Mouse (Mus musculus) bone marrow macrophage, adult 2 months (primary cell): Measurements from ENCODE around the gene Nt5m. TPM values are rescaled to one million over a fixed set of nuclear protein-coding genes. Genes with fewer than 3 reads are reported as not detected.
"Not testable (repeated sequence)": the region's sequence is repeated elsewhere in the genome, so short reads cannot be mapped to it uniquely, and the experiment has no call there.

ENCODE experiments used
- H3K27ac ChIP-seq: 2 replicates; pipeline ENCODE4 v1.5.1; 2012; ENCODE audit warnings: low read depth, low read length; ENCODE audit not compliant: insufficient read depth
- H3K4me1 ChIP-seq: 2 replicates; pipeline ENCODE4 v1.6.1; 2012; ENCODE audit warnings: low read length; ENCODE audit not compliant: control insufficient read depth, insufficient read depth
- H3K4me3 ChIP-seq: 2 replicates; pipeline ENCODE4 v1.5.1; 2012; ENCODE audit warnings: mild to moderate bottlenecking, low read length, moderate library complexity; ENCODE audit not compliant: insufficient read depth
- CTCF ChIP-seq: IDR thresholded peaks from 2 replicates; pipeline ENCODE4 v1.5.1; 2012; ENCODE audit warnings: low read depth, mild to moderate bottlenecking, low read length, moderate library complexity
- POLR2A ChIP-seq: IDR thresholded peaks from 2 replicates; pipeline ENCODE4 v1.6.1; 2012; ENCODE audit warnings: mild to moderate bottlenecking, low read depth, low read length, borderline replicate concordance
- polyA plus RNA-seq: library from polyadenylated mRNA; stranded (reverse); fragments of >200 nt; gene quantifications from 2 replicates; pipeline ENCODE4 v1.2.4, GENCODE M21; 2012; ENCODE audit not compliant: missing spikeins, insufficient read depth, insufficient read length

The Nt5m gene
- polyA plus RNA-seq, 1 experiment = 14.7 TPM

DNA sequence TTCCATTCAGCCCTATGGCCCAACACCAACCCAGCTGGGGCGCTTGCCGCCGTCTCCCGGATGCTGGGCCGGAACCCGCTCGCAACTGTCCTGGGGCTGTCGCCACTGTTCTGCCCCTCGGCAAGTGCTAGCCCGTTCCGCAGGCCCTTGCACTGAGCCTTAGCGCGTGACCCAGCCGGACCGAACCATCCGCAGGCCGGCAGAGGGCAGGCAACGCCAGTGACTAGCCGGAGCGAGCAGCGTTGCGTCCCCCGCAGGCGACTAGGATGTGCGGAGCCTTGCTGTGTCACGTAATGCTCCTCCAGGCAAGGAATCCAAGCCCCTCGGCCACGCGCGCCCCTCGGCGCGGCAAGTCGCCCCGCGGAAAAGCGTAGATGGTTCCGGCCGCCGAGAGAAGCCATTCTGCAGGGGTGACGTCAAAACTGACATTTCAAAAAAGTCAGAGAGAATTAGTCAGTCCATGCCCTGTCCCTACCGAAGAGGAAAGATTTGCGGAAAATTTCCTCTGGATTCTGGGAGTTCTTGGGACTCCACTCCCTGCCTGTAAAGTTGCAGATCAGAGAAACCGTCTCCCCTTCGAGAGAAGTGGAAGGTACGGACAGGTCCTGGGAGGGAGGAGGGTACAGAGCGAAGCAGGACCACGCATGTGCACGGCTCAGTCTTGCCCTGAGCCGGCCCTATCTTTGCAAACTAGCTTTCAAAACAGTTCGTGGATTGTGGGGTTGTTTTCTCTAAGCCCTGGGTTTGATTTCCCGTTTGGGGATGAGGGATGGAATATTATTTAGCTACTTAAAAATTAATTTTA is 29.4 kb upstream of the Nt5m start, which contains the start of gene Flcn:
Flcn (minus strand) TSS at position 347 of the 805 bp plus-strand sequence.
- peaks cover 40% of the 10 kb centered on the region for H3K4me1 ChIP-seq
- TF ChIP-seq POLR2A (peak; percentile 91; the same call in 1 of the 2 replicates), CTCF (no peak)
- H3K27ac ChIP-seq = peak within 1 kb of the TSS; percentile 97
- peak within 1 kb of the TSS; percentile 94 for H3K4me3 ChIP-seq

DNA sequence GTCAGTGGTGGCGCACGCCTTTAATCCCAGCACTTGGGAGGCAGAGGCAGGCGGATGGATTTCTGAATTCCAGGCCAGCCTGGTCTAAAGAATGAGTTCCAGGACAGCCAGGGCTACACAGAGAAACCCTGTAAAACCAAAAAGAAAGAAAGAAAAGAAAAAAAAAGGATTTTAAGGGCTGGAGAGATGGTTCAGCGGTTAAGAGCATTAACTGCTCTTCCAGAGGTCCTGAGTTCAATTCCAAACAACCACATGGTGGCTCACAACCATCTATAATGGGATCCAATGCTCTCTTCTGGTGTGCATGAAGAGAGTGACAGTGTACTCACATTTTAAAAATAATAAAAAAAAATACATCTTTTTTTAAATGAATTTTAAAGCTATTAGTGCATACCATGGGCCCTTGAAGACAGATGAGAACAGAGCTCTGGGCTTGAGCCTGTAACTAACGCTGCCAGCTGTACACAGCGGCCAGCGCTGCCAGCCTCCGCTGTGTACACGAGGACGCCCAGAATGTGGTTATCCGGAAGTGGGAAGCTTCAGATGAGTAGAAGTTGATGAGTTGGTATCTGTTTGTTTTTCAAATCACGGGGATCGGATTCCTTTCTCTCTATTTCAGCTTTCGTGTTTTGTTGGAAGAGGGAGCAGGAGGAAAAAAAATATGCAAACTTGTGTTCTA is 28.6 kb upstream of the Nt5m start:
- H3K27ac ChIP-seq = peak overlapping the region; percentile 97
- TF ChIP-seq CTCF (no peak), POLR2A (no peak)
- H3K4me1 ChIP-seq = peaks cover 41% of the 10 kb centered on the region
- H3K4me3 ChIP-seq = peak overlapping the region; percentile 94

- H3K4me1 ChIP-seq = peaks cover 39% of the 10 kb centered on the region
Measured at GRCm38 (mm10) chr11:59811211-59811610, 28.0 kb upstream of the Nt5m start.

GRCm38 (mm10) chr11:59813276-59813675 is 26.0 kb upstream of the Nt5m start:
- TF ChIP-seq POLR2A (no peak), CTCF (no peak)
- H3K27ac ChIP-seq = no peak overlapping the region
- H3K4me3 ChIP-seq = no peak overlapping the region
- H3K4me1 ChIP-seq = peaks cover 28% of the 10 kb centered on the region

More at GRCm38 (mm10) chr11:59811211-59811610, 28.0 kb upstream of the Nt5m start:
- TF ChIP-seq CTCF (no peak), POLR2A (no peak)
- Histone ChIP-seq H3K27ac (peak overlapping the region; percentile 97), H3K4me3 (peak overlapping the region; percentile 94)

DNA sequence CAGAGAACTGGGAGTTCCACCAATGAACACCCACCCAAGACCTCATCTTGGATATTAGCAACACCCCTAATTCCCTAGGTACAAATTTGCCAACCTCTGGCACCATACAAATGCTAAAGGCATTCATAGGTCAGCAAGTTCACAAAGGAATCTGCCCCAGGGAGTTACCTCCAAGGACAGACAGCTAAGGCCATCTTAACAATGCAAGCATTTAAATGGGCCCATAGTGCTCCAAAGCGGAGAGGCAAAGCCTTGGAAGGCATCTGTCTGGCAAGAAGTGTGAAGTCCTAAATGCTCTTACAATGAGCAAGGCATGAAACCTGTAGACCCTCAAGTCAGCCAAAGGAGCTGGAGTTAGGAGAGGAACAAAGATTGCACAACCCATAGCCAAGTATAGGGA is 24.9 kb upstream of the Nt5m start:
- TF ChIP-seq POLR2A = no peak
- TF ChIP-seq CTCF = no peak
- no peak overlapping the region for H3K27ac ChIP-seq
- H3K4me3 ChIP-seq = no peak overlapping the region
- peaks cover 32% of the 10 kb centered on the region for H3K4me1 ChIP-seq

DNA sequence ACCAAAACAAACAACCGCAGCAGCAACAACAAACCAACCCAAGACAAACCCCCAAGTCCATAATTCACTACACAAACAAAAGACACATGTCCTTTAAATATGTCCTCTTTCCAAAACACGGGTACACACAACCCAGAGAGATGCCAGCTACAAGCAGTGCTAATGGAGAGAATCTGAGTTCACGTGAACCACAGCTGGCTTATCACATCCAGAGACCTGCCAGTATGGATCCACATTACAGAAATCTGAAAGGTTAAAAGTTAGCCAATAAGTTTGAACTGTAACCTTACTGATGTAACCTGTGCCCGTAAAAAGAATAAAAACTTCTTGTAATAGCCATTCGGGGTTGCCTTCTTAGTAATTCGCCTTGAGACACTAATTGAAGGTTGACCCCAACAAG is 24.3 kb upstream of the Nt5m start:
- no peak for TF ChIP-seq POLR2A
- TF ChIP-seq CTCF = no peak
- Histone ChIP-seq H3K27ac (no peak overlapping the region), H3K4me3 (no peak overlapping the region), H3K4me1 (peaks cover 37% of the 10 kb centered on the region)

- H3K27ac ChIP-seq = no peak overlapping the region
- no peak for TF ChIP-seq POLR2A
- no peak for TF ChIP-seq CTCF
- H3K4me1 ChIP-seq = peaks cover 41% of the 10 kb centered on the region
- H3K4me3 ChIP-seq = no peak overlapping the region
Measured at GRCm38 (mm10) chr11:59815482-59816065, 23.7 kb upstream of the Nt5m start.

GRCm38 (mm10) chr11:59817916-59818315 is 21.3 kb upstream of the Nt5m start:
- Histone ChIP-seq H3K4me3 (no peak overlapping the region), H3K27ac (no peak overlapping the region), H3K4me1 (peaks cover 30% of the 10 kb centered on the region)
- TF ChIP-seq CTCF = no peak
- TF ChIP-seq POLR2A = no peak

DNA sequence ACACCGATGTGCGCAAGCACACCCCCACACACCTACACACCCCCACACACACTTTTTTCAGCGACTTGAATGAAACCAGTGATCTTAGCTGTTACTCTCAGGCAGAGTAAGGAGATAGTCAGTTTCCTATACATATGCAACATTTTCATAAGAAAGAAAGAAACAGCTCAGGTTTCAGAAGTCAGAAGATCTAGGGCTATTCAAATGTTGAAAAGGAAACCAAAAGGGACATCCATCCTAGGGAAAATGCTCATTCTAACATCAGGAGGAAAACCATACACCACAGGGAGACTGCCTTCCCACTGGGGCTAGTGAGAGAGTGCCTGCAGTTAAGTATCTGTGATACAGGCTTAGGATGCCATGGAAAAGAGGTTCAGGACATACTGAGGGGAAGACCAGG is 17.6 kb upstream of the Nt5m start:
- H3K27ac ChIP-seq = no peak overlapping the region
- H3K4me1 ChIP-seq = peaks cover 19% of the 10 kb centered on the region
- TF ChIP-seq CTCF (no peak), POLR2A (no peak)
- no peak overlapping the region for H3K4me3 ChIP-seq

DNA sequence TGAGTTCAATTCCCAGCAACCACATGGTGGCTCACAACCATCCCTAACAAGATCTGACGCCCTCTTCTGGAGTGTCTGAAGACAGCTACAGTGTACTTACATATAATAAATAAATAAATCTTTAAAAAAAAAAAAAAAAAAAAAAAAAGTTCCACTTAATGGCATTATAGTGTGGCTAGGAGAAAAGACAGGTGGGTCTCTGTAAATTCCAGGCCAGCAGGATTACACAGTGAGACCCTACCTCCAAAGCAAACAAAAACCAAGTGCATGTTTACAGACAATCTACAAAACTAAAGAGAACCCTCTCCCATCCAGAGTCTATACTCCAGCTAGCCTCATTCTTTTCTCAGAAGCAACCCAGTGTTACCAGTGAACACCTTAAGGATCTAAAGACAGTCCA is 1.5 kb upstream of the Nt5m start:
- H3K4me1 ChIP-seq = peaks cover 12% of the 10 kb centered on the region
- not testable (repeated sequence) for H3K27ac ChIP-seq, H3K4me3 ChIP-seq
